Mouse (Mus musculus) cortical plate, adult 2 months (tissue): ENCODE measurements around the gene Vwa5b1. TPM values are rescaled to one million over a fixed set of nuclear protein-coding genes. Genes with fewer than 3 reads are reported as not detected.

Experiments
- H3K27ac ChIP-seq: fragments of 200-500 bp; 2 replicates; pipeline ENCODE4 v1.5.1; 2012; ENCODE audit warnings: low read length, control low read depth, inconsistent platforms; ENCODE audit not compliant: insufficient read depth
- H3K4me1 ChIP-seq: fragments of 200-500 bp; 2 replicates; pipeline ENCODE4 v1.6.1; 2011; ENCODE audit warnings: low read length; ENCODE audit not compliant: control insufficient read depth, insufficient read depth
- H3K4me3 ChIP-seq: fragments of 200-500 bp; 2 replicates; pipeline ENCODE4 v1.5.1; 2011; ENCODE audit warnings: mild to moderate bottlenecking, low read length, control low read depth; ENCODE audit not compliant: insufficient read depth
- CTCF ChIP-seq: fragments of 200-500 bp; IDR thresholded peaks from 2 replicates; pipeline ENCODE4 v1.5.1; 2011; ENCODE audit warnings: mild to moderate bottlenecking, control low read depth, low read length; ENCODE audit not compliant: insufficient read depth; ENCODE audit errors: extremely low read depth
- POLR2A ChIP-seq: fragments of 200-500 bp; IDR thresholded peaks from 2 replicates; pipeline ENCODE4 v1.6.1; 2011; ENCODE audit warnings: mild to moderate bottlenecking, low read length, control low read depth; ENCODE audit not compliant: insufficient read depth; ENCODE audit errors: extremely low read depth
- polyA plus RNA-seq: library from polyadenylated mRNA; depleted of rRNA; stranded (reverse); fragments of >200 nt; gene quantifications from 2 replicates; pipeline ENCODE4 v1.2.3, GENCODE M21; 2012

The Vwa5b1 gene
- polyA plus RNA-seq, 1 experiment: 1.5 TPM

GRCm38 (mm10) chr4:138543177-138543576 lies 92.5 kb downstream of the Vwa5b1 start:
- TF ChIP-seq POLR2A (no peak), CTCF (no peak)
- H3K4me3 ChIP-seq: no peak overlapping the region
- H3K4me1 ChIP-seq: peaks cover 7% of the 10 kb centered on the region
- no peak overlapping the region for H3K27ac ChIP-seq

GRCm38 (mm10) chr4:138538084-138538449 lies 97.6 kb downstream of the Vwa5b1 start:
- TF ChIP-seq CTCF (no peak), POLR2A (no peak)
- Histone ChIP-seq H3K4me3 (no peak overlapping the region), H3K4me1 (peaks cover 13% of the 10 kb centered on the region), H3K27ac (peak overlapping the region; percentile 15)

GRCm38 (mm10) chr4:138537210-138538083 lies 98.2 kb downstream of the Vwa5b1 start:
- no peak for TF ChIP-seq POLR2A
- 0 out of 2 replicates have a peak, but pooled peaks have one; percentile 7 for TF ChIP-seq CTCF
- no peak overlapping the region for H3K4me3 ChIP-seq
- peak overlapping the region; percentile 15 for H3K27ac ChIP-seq
- H3K4me1 ChIP-seq: peaks cover 9% of the 10 kb centered on the region

DNA sequence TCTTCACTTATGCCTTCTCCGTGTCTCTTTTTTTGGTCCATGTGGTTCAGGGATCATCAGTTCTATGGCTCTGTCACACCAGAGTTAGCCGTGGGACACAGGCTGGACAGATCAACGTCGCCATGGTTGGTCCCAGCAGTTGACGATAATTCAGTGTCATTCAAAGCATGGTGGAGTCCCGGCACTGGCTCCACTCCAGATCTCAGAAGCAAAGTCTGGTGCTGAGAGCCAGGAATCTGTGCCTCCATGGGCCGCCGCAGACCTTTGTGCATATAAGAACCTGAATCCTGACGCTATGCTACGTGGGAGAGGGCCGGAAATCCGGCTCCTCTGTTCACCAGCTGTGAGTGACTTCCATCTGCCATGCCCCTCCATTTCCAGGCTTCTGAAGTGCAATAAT lies 100.1 kb downstream of the Vwa5b1 start:
- Histone ChIP-seq H3K27ac (no peak overlapping the region), H3K4me3 (no peak overlapping the region), H3K4me1 (peaks cover 10% of the 10 kb centered on the region)
- TF ChIP-seq CTCF (no peak), POLR2A (no peak)

- TF ChIP-seq CTCF (no peak), POLR2A (no peak)
- Histone ChIP-seq H3K4me3 (no peak overlapping the region), H3K27ac (no peak overlapping the region), H3K4me1 (peaks cover 10% of the 10 kb centered on the region)
Measured at GRCm38 (mm10) chr4:138533877-138534276, 101.8 kb downstream of the Vwa5b1 start.

- no peak for TF ChIP-seq POLR2A
- TF ChIP-seq CTCF: no peak
- H3K27ac ChIP-seq: no peak overlapping the region
- H3K4me3 ChIP-seq: no peak overlapping the region
- peaks cover 3% of the 10 kb centered on the region; the same call in 1 of the 2 replicates for H3K4me1 ChIP-seq
Measured at GRCm38 (mm10) chr4:138531761-138532160, 103.9 kb downstream of the Vwa5b1 start.

DNA sequence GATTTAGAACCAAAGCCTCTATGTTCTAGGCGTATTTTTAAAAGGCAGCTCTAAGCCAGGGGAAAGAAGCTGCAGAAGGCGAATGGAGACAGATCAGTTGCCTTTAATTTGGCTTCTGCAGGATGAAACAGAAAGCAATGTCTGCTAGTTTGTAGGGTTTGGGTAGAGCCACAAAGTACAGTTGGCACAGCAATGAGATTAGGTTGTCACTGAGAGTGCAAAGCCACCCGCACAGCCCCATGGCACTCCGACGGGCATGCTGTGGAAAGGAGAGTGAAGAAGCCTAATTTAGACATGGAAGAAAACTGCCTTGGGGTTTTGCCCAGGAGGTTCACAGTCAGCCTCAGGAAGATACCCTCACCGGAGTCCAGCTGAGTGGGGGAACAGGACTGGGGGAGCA lies 105.7 kb downstream of the Vwa5b1 start:
- Histone ChIP-seq H3K4me3 (no peak overlapping the region), H3K27ac (peak overlapping the region; percentile 19; the same call in 1 of the 2 replicates), H3K4me1 (peaks cover 3% of the 10 kb centered on the region; the same call in 1 of the 2 replicates)
- TF ChIP-seq POLR2A: no peak
- TF ChIP-seq CTCF: no peak

GRCm38 (mm10) chr4:138525684-138526083 lies 110.0 kb downstream of the Vwa5b1 start:
- TF ChIP-seq POLR2A: no peak
- no peak for TF ChIP-seq CTCF
- no peak overlapping the region for H3K4me3 ChIP-seq
- 0 out of 2 replicates have a peak overlapping the region, but pooled peaks have one; percentile 63 for H3K27ac ChIP-seq
- peaks cover 2% of the 10 kb centered on the region; the same call in 1 of the 2 replicates for H3K4me1 ChIP-seq

DNA sequence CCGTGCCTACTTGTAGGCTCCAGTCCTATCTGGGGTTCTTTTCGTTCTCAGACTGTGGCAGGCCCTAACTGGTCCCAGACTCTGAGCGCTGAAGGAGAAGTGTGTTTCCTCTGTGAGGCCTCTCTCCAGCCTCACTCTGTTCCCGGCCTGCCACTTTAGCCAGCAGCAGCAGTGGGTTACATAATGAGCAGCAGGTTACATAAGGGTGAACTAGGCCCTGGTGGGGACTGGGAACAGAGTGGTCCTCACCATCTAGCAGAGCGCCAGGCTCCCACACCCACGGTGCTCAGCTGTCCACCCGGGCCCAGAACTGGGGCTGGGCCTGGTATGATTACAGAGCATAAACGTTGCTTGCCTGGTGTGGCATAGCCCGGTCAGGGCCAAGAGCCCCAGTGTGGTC lies 110.9 kb downstream of the Vwa5b1 start:
- Histone ChIP-seq H3K27ac (peak overlapping the region; percentile 9; the same call in 1 of the 2 replicates), H3K4me1 (no peaks in the 10 kb centered on the region; the same call in 1 of the 2 replicates), H3K4me3 (no peak overlapping the region)
- TF ChIP-seq POLR2A (no peak), CTCF (no peak)

GRCm38 (mm10) chr4:138523775-138524174 lies 111.9 kb downstream of the Vwa5b1 start:
- TF ChIP-seq CTCF (no peak), POLR2A (no peak)
- H3K27ac ChIP-seq: no peak overlapping the region
- H3K4me3 ChIP-seq: no peak overlapping the region
- H3K4me1 ChIP-seq: no peaks in the 10 kb centered on the region; the same call in 1 of the 2 replicates
